Mouse (Mus musculus) ES-E14 (cell line): ENCODE results near the gene Map3k14.

Experiments used
- CHD2 ChIP-seq: IDR thresholded peaks from 2 replicates; pipeline ENCODE4 v1.6.1; 2014; ENCODE audit warnings: mild to moderate bottlenecking, low read depth, low read length, inconsistent platforms
- HCFC1 ChIP-seq: IDR thresholded peaks from 2 replicates; pipeline ENCODE4 v1.6.1; 2012; ENCODE audit warnings: low read length, inconsistent platforms, borderline replicate concordance; ENCODE audit not compliant: insufficient read depth
- MAFK ChIP-seq: IDR thresholded peaks from 2 replicates; pipeline ENCODE4 v1.6.1; 2014; ENCODE audit warnings: mild to moderate bottlenecking, low read depth, low read length, inconsistent platforms; ENCODE audit not compliant: insufficient read depth
- ZC3H11A ChIP-seq: IDR thresholded peaks from 2 replicates; pipeline ENCODE4 v1.6.1; 2012; ENCODE audit warnings: low read depth, mild to moderate bottlenecking, inconsistent platforms, low read length, borderline replicate concordance
- ZNF384 ChIP-seq: IDR thresholded peaks from 2 replicates; pipeline ENCODE4 v1.6.1; 2012; ENCODE audit warnings: low read depth, low read length, inconsistent platforms

DNA sequence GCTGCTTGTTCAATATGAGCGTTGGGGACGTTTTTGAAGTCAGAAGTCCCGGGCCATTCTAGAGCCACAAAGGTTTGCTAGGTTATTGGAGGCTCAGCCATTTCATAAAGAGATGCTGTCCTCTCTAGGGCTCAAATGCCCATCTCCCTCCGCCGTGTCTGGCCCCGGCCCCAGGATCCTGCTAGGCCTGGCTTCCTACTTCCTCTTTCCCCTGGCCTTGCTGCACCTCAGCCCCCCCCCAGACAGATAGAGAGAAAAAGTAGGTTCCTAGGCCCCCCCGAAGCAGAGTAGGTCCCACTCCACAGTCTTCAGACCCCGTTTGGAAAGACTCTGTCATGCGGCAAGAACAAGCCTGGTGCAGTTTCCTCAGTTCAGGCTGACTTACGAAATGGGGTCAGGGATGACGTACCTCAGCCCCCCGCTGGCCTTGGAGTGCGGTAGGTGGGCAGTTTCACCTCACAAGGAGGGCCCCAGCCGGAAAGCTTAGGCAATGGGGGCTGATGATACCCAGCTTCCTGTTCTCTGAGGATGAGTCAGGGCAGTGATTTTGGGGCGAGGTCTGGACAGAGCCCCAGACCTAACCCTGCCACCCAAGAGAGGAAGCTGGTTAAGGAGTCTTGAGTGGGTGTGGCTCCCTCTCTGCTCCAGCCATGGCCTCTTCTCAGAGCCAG lies 89.3 kb downstream of the Map3k14 start:
- no peak for TF ChIP-seq ZC3H11A
- TF ChIP-seq MAFK: no peak
- no peak for TF ChIP-seq ZNF384
- no peak for TF ChIP-seq HCFC1
- no peak for TF ChIP-seq CHD2
